Mouse (Mus musculus): Measurements from ENCODE around the gene Hmgn2. TPM values are rescaled to one million over a fixed set of nuclear protein-coding genes. Genes with fewer than 3 reads are reported as not detected.

The Hmgn2 gene
- polyA plus RNA-seq, 1 experiment from 2014 or later, result 3,245 TPM

GRCm38 (mm10) chr4:133967138-133967865 is 1.1 kb downstream of the Hmgn2 start:
- 1% methylated on average over 74 of the region's 101 CpGs for WGBS

GRCm38 (mm10) chr4:133966271-133966940 is 2.0 kb downstream of the Hmgn2 start:
- Histone ChIP-seq H3K27ac (ENCODE audit: low read depth, low read length) (no peak overlapping the region), H3K4me3 (ENCODE audit: low read length) (peak overlapping the region; percentile 80), H3K36me3 (ENCODE audit: control insufficient read depth, insufficient read depth, low read length) (peaks cover 40% of the 10 kb centered on the region), H3K9me3 (ENCODE audit: control insufficient read depth, low read length) (no peaks in the 10 kb centered on the region), H3K4me1 (ENCODE audit: control insufficient read depth, insufficient read depth, low read length) (peaks cover 25% of the 10 kb centered on the region), H3K4me2 (replicated peaks; ENCODE audit: low read depth, low read length) (peak overlapping the region; percentile 49), H3K9ac (ENCODE audit: low read depth, low read length) (peak overlapping the region; percentile 98; the same call in 1 of the 2 replicates), H3K27me3 (ENCODE audit: control insufficient read depth, insufficient read depth, low read length) (no peaks in the 10 kb centered on the region)
- 37% methylated on average over 12 of the region's 12 CpGs for WGBS
- no peak for ATAC-seq (ENCODE audit: low FRiP score, low TSS enrichment)

More at GRCm38 (mm10) chr4:133967138-133967865, 1.1 kb downstream of the Hmgn2 start:
- ATAC-seq (ENCODE audit: low FRiP score, low TSS enrichment), result peak; percentile 79
- Histone ChIP-seq H3K9ac (ENCODE audit: low read depth, low read length) (peak overlapping the region; percentile 98), H3K27me3 (ENCODE audit: control insufficient read depth, insufficient read depth, low read length) (no peaks in the 10 kb centered on the region), H3K4me1 (ENCODE audit: control insufficient read depth, insufficient read depth, low read length) (peaks cover 25% of the 10 kb centered on the region), H3K27ac (ENCODE audit: low read depth, low read length) (peak overlapping the region; percentile 100), H3K4me2 (replicated peaks; ENCODE audit: low read depth, low read length) (peak overlapping the region; percentile 94), H3K4me3 (ENCODE audit: low read length) (peak overlapping the region; percentile 80), H3K36me3 (ENCODE audit: control insufficient read depth, insufficient read depth, low read length) (peaks cover 43% of the 10 kb centered on the region), H3K9me3 (ENCODE audit: control insufficient read depth, low read length) (no peaks in the 10 kb centered on the region)

DNA sequence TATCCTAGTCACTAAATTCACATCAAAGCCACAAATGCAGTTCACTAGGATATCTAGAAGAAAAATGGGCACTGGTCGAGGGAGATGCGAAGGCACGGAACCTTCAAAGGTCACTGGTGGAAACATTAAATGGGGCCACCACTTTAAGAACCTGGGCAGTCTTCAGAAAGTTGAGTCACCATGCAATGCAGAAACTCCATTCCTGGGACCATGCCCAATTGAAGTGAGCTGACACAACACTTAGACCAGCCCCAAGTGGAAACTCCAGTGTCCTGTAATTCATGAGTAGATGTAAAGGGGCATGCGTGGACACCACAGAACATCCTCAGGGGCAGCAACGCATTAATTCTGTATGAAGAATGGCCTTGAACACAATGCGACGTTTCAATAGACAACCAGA is 5.9 kb downstream of the Hmgn2 start:
- H3K9me3 ChIP-seq (ENCODE audit: control insufficient read depth, low read length), result no peaks in the 10 kb centered on the region
- no peak overlapping the region for H3K4me3 ChIP-seq (ENCODE audit: low read length)
- H3K36me3 ChIP-seq (ENCODE audit: control insufficient read depth, insufficient read depth, low read length), result peaks cover 36% of the 10 kb centered on the region
- no peaks in the 10 kb centered on the region for H3K27me3 ChIP-seq (ENCODE audit: control insufficient read depth, insufficient read depth, low read length)
- no peak overlapping the region for H3K27ac ChIP-seq (ENCODE audit: low read depth, low read length)
- WGBS, result 88% methylated on average over 7 of the region's 7 CpGs
- ATAC-seq (ENCODE audit: low FRiP score, low TSS enrichment), result no peak
- peaks cover 5% of the 10 kb centered on the region; the same call in 1 of the 2 replicates for H3K4me1 ChIP-seq (ENCODE audit: control insufficient read depth, insufficient read depth, low read length)
- H3K9ac ChIP-seq (ENCODE audit: low read depth, low read length), result no peak overlapping the region
- H3K4me2 ChIP-seq (replicated peaks; ENCODE audit: low read depth, low read length), result no peak overlapping the region

GRCm38 (mm10) chr4:133958884-133959283 is 9.6 kb downstream of the Hmgn2 start:
- no peaks in the 10 kb centered on the region for H3K9me3 ChIP-seq (ENCODE audit: control insufficient read depth, low read length)
- H3K4me3 ChIP-seq (ENCODE audit: low read length), result no peak overlapping the region
- H3K27me3 ChIP-seq (ENCODE audit: control insufficient read depth, insufficient read depth, low read length), result no peaks in the 10 kb centered on the region
- 85% methylated on average over 1 of the region's 1 CpGs for WGBS
- H3K9ac ChIP-seq (ENCODE audit: low read depth, low read length), result no peak overlapping the region
- no peak for ATAC-seq (ENCODE audit: low FRiP score, low TSS enrichment)
- no peaks in the 10 kb centered on the region for H3K4me1 ChIP-seq (ENCODE audit: control insufficient read depth, insufficient read depth, low read length)
- H3K27ac ChIP-seq (ENCODE audit: low read depth, low read length), result no peak overlapping the region
- H3K4me2 ChIP-seq (replicated peaks; ENCODE audit: low read depth, low read length), result no peak overlapping the region
- H3K36me3 ChIP-seq (ENCODE audit: control insufficient read depth, insufficient read depth, low read length), result peaks cover 16% of the 10 kb centered on the region

- no peaks in the 10 kb centered on the region for H3K4me1 ChIP-seq (ENCODE audit: control insufficient read depth, insufficient read depth, low read length)
These were observed 12.1 kb downstream of the Hmgn2 start for GRCm38 (mm10) chr4:133956358-133956757.

GRCm38 (mm10) chr4:133946736-133947135 is 21.7 kb downstream of the Hmgn2 start:
- H3K9me3 ChIP-seq (ENCODE audit: control insufficient read depth, low read length), result peaks cover 3% of the 10 kb centered on the region; the same call in 1 of the 2 replicates
- no peaks in the 10 kb centered on the region for H3K4me1 ChIP-seq (ENCODE audit: control insufficient read depth, insufficient read depth, low read length)
- H3K4me2 ChIP-seq (replicated peaks; ENCODE audit: low read depth, low read length), result no peak overlapping the region
- H3K4me3 ChIP-seq (ENCODE audit: low read length), result no peak overlapping the region
- no peak overlapping the region for H3K27ac ChIP-seq (ENCODE audit: low read depth, low read length)
- 67% methylated on average over 4 of the region's 4 CpGs for WGBS
- no peaks in the 10 kb centered on the region for H3K36me3 ChIP-seq (ENCODE audit: control insufficient read depth, insufficient read depth, low read length)
- no peaks in the 10 kb centered on the region for H3K27me3 ChIP-seq (ENCODE audit: control insufficient read depth, insufficient read depth, low read length)
- H3K9ac ChIP-seq (ENCODE audit: low read depth, low read length), result no peak overlapping the region
- no peak for ATAC-seq (ENCODE audit: low FRiP score, low TSS enrichment)

More at GRCm38 (mm10) chr4:133956358-133956757, 12.1 kb downstream of the Hmgn2 start:
- Histone ChIP-seq H3K27me3 (ENCODE audit: control insufficient read depth, insufficient read depth, low read length) (no peaks in the 10 kb centered on the region), H3K4me3 (ENCODE audit: low read length) (no peak overlapping the region), H3K4me2 (replicated peaks; ENCODE audit: low read depth, low read length) (no peak overlapping the region), H3K36me3 (ENCODE audit: control insufficient read depth, insufficient read depth, low read length) (no peaks in the 10 kb centered on the region), H3K9ac (ENCODE audit: low read depth, low read length) (no peak overlapping the region), H3K27ac (ENCODE audit: low read depth, low read length) (no peak overlapping the region), H3K9me3 (ENCODE audit: control insufficient read depth, low read length) (no peaks in the 10 kb centered on the region)
- 85% methylated on average over 4 of the region's 4 CpGs for WGBS
- no peak for ATAC-seq (ENCODE audit: low FRiP score, low TSS enrichment)

DNA sequence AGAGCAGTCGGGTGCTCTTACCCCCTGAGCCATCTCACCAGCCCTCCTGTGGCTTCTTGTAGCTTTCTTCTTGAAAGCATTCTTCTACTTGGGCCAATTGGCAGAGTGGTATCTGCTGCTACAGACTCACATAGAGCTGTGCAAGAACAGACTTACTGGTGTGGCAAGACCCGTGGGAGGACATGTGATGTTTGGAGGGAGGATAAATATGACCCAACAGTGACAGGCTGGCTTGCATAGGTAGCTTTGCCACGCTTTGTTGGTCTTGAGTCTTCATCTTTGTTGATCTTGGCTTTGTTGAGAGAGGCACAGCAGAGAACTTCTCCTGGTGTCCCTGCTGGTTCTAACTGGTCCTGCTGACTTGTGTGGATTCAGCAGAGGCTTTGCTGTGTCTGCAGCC is 24.7 kb downstream of the Hmgn2 start:
- Histone ChIP-seq H3K4me1 (ENCODE audit: control insufficient read depth, insufficient read depth, low read length) (no peaks in the 10 kb centered on the region), H3K27me3 (ENCODE audit: control insufficient read depth, insufficient read depth, low read length) (no peaks in the 10 kb centered on the region), H3K36me3 (ENCODE audit: control insufficient read depth, insufficient read depth, low read length) (no peaks in the 10 kb centered on the region), H3K9ac (ENCODE audit: low read depth, low read length) (no peak overlapping the region), H3K4me2 (replicated peaks; ENCODE audit: low read depth, low read length) (no peak overlapping the region), H3K9me3 (ENCODE audit: control insufficient read depth, low read length) (peaks cover 3% of the 10 kb centered on the region; the same call in 1 of the 2 replicates), H3K4me3 (ENCODE audit: low read length) (no peak overlapping the region), H3K27ac (ENCODE audit: low read depth, low read length) (no peak overlapping the region)
- ATAC-seq (ENCODE audit: low FRiP score, low TSS enrichment), result peak; percentile 12; the same call in 1 of the 2 replicates
- WGBS, result 54% methylated on average over 3 of the region's 3 CpGs

DNA sequence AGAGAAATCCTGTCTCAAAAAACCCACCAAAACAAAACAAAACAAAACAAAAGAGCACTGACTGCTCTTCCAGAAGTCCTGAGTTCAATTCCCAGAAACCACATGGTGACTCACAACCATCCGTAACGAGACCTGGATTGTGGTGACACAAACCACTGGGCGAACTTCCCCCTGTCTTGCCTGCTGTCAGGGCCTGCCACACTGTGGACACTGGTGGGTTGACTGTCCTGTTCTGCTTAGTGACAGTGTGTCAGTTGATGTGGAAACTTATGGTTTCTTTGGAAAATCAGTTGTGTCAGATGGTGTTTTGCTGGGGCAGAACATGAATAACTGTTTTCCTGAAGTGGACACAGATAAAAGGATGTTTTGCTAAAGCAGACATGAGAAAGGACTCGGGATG is 25.8 kb downstream of the Hmgn2 start:
- 92% methylated on average over 4 of the region's 4 CpGs for WGBS
- Histone ChIP-seq H3K9ac (ENCODE audit: low read depth, low read length) (no peak overlapping the region), H3K36me3 (ENCODE audit: control insufficient read depth, insufficient read depth, low read length) (no peaks in the 10 kb centered on the region), H3K9me3 (ENCODE audit: control insufficient read depth, low read length) (peaks cover 3% of the 10 kb centered on the region; the same call in 1 of the 2 replicates), H3K4me2 (replicated peaks; ENCODE audit: low read depth, low read length) (no peak overlapping the region), H3K4me1 (ENCODE audit: control insufficient read depth, insufficient read depth, low read length) (no peaks in the 10 kb centered on the region), H3K4me3 (ENCODE audit: low read length) (no peak overlapping the region), H3K27me3 (ENCODE audit: control insufficient read depth, insufficient read depth, low read length) (no peaks in the 10 kb centered on the region), H3K27ac (ENCODE audit: low read depth, low read length) (no peak overlapping the region)
- ATAC-seq (ENCODE audit: low FRiP score, low TSS enrichment), result no peak

- Histone ChIP-seq H3K4me3 (ENCODE audit: low read length) (no peak overlapping the region), H3K9ac (ENCODE audit: low read depth, low read length) (no peak overlapping the region), H3K4me1 (ENCODE audit: control insufficient read depth, insufficient read depth, low read length) (no peaks in the 10 kb centered on the region), H3K4me2 (replicated peaks; ENCODE audit: low read depth, low read length) (no peak overlapping the region), H3K9me3 (ENCODE audit: control insufficient read depth, low read length) (peaks cover 3% of the 10 kb centered on the region; the same call in 1 of the 2 replicates), H3K36me3 (ENCODE audit: control insufficient read depth, insufficient read depth, low read length) (no peaks in the 10 kb centered on the region), H3K27me3 (ENCODE audit: control insufficient read depth, insufficient read depth, low read length) (no peaks in the 10 kb centered on the region), H3K27ac (ENCODE audit: low read depth, low read length) (no peak overlapping the region)
- no peak for ATAC-seq (ENCODE audit: low FRiP score, low TSS enrichment)
- WGBS, result 41% methylated on average over 3 of the region's 3 CpGs
These were observed 26.9 kb downstream of the Hmgn2 start for GRCm38 (mm10) chr4:133941576-133941975.

All from kidney, embryonic 14.5 days (tissue).